Mouse (Mus musculus): Measurements from ENCODE around the gene Gm20605. TPM values are rescaled to one million over a fixed set of nuclear protein-coding genes. Genes with fewer than 3 reads are reported as not detected.

Gm20605 gene
- total and polyA plus RNA-seq, 3 experiments = 11.4 to 44.5 (median 14.5) TPM

DNA sequence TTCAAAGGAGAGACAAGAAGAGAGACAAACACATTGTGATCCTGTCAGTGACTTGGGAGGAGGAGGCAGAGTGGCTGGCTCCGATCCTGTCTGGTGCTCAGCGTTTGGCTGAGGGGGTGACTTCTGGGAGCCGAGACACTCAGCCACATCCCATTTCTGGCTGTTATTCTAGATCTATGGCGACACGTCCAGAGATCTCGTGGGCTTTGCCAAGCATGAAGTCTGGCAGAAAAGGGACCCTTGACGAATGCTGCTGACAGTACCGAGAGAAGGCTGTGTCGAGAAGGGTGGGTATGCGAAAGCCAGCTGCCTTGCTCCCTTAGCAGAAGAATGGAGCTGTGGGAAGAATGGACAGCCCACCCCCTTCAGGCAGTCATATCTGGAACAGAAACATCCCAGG lies 40.0 kb downstream of the Gm20605 start:
- Histone ChIP-seq H3K36me3 (replicated peaks) (peaks cover 83% of the 10 kb centered on the region), H3K4me1 (ENCODE audit: insufficient read depth, low read depth, low read length) (peaks cover 41% of the 10 kb centered on the region), H3K27me3 (ENCODE audit: insufficient read depth, low read length) (no peaks in the 10 kb centered on the region), H3K9me3 (replicated peaks) (no peaks in the 10 kb centered on the region), H3K4me3 (ENCODE audit: low read depth, low read length) (no peak overlapping the region)
- DNase-seq (ENCODE audit: low spot score) = no peak
- no peak for ATAC-seq (ENCODE audit: extremely low read depth, insufficient number of reproducible peaks, low FRiP score, poor library complexity, severe bottlenecking)
- TF ChIP-seq TAL1 (conservative IDR thresholded peaks at IDR 0.05; ENCODE audit: low read depth, low read length) (no peak), GATA2 (IDR thresholded peaks at IDR 0.05; ENCODE audit: borderline replicate concordance, low read depth, low read length) (no peak), GATA1 (IDR thresholded peaks at IDR 0.05; ENCODE audit: borderline replicate concordance, low read length) (no peak), CTCF (IDR thresholded peaks at IDR 0.05; ENCODE audit: low read depth, low read length) (no peak), POLR2AphosphoS5 (IDR thresholded peaks at IDR 0.05; ENCODE audit: insufficient replicate concordance, low read depth, low read length) (no peak)

DNA sequence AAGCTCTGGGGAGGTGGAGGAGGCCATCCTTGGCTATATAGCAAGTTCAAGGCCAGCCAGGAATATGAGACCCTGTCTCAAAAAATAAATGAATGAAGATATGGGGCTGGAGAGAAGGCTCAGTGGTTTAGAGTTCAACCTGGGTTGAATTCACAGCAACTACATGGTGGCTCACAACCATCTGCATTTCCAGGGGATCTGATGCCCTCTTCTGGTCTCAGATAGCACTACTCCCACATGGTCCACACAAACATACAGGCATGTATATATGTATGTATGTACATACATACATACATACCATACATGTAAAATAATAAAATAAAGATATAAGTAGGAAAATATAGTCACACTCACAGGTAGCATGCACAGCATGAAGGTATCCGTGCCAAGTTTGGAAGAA lies 41.3 kb downstream of the Gm20605 start:
- DNase-seq (ENCODE audit: low spot score) (no peak), ATAC-seq (ENCODE audit: extremely low read depth, insufficient number of reproducible peaks, low FRiP score, poor library complexity, severe bottlenecking) (no peak)
- Histone ChIP-seq H3K27me3 (ENCODE audit: insufficient read depth, low read length) (no peaks in the 10 kb centered on the region), H3K4me1 (ENCODE audit: insufficient read depth, low read depth, low read length) (peaks cover 53% of the 10 kb centered on the region), H3K4me3 (ENCODE audit: low read depth, low read length) (no peak overlapping the region), H3K9me3 (replicated peaks) (no peaks in the 10 kb centered on the region), H3K36me3 (replicated peaks) (peaks cover 83% of the 10 kb centered on the region)
- TF ChIP-seq POLR2AphosphoS5 (IDR thresholded peaks at IDR 0.05; ENCODE audit: insufficient replicate concordance, low read depth, low read length) (no peak), CTCF (IDR thresholded peaks at IDR 0.05; ENCODE audit: low read depth, low read length) (no peak), TAL1 (conservative IDR thresholded peaks at IDR 0.05; ENCODE audit: low read depth, low read length) (no peak), GATA1 (IDR thresholded peaks at IDR 0.05; ENCODE audit: borderline replicate concordance, low read length) (no peak), GATA2 (IDR thresholded peaks at IDR 0.05; ENCODE audit: borderline replicate concordance, low read depth, low read length) (no peak)

DNA sequence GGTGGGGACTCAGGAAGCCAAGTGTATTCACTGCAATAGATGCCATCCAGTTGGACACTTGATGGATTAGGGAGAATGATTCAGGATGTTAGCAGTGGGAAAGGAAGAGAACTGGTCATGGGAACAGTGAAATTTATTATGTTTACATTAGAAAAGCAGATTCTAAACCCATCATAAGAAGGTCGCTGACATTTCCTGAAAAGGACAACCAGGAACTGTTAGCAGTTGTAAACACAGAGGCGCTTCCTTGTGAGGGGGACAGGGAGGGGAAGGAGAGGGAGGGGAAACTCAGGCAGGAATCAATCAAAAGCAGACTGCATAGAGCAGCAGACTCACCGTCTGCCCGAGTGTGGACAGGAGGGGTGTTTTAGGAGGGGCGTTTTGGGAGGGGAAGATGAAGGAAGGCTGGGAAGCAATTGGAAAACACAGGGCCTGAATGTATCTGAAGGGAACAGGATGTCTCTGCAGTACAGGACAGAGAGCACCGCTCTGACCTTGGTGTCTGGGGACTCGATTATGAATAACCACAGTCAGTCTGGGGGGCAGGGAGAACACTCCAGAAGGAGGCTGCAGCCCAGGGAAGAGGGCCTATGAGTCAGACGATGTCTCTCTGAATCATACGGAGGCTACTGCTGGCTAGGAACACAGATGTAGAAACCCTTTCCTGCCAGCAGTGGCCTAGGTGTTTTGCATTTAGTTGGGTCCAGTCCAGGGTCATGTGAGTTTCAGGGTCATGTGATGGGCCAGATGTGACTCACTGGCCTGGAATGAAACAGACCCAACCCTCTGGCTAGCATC lies 42.7 kb downstream of the Gm20605 start:
- TF ChIP-seq GATA2 (IDR thresholded peaks at IDR 0.05; ENCODE audit: borderline replicate concordance, low read depth, low read length) = no peak
- no peak for TF ChIP-seq TAL1 (conservative IDR thresholded peaks at IDR 0.05; ENCODE audit: low read depth, low read length)
- TF ChIP-seq GATA1 (IDR thresholded peaks at IDR 0.05; ENCODE audit: borderline replicate concordance, low read length) = no peak
- TF ChIP-seq CTCF (IDR thresholded peaks at IDR 0.05; ENCODE audit: low read depth, low read length) = no peak
- no peak for TF ChIP-seq POLR2AphosphoS5 (IDR thresholded peaks at IDR 0.05; ENCODE audit: insufficient replicate concordance, low read depth, low read length)
- Histone ChIP-seq H3K4me3 (ENCODE audit: low read depth, low read length) (peak overlapping the region; percentile 31; the same call in 1 of the 2 replicates), H3K27me3 (ENCODE audit: insufficient read depth, low read length) (no peaks in the 10 kb centered on the region), H3K9me3 (replicated peaks) (no peaks in the 10 kb centered on the region), H3K4me1 (ENCODE audit: insufficient read depth, low read depth, low read length) (peaks cover 62% of the 10 kb centered on the region), H3K36me3 (replicated peaks) (peaks cover 80% of the 10 kb centered on the region)
- DNase-seq (ENCODE audit: low spot score) = peak; percentile 51
- peak; percentile 54 for ATAC-seq (ENCODE audit: extremely low read depth, insufficient number of reproducible peaks, low FRiP score, poor library complexity, severe bottlenecking)

DNA sequence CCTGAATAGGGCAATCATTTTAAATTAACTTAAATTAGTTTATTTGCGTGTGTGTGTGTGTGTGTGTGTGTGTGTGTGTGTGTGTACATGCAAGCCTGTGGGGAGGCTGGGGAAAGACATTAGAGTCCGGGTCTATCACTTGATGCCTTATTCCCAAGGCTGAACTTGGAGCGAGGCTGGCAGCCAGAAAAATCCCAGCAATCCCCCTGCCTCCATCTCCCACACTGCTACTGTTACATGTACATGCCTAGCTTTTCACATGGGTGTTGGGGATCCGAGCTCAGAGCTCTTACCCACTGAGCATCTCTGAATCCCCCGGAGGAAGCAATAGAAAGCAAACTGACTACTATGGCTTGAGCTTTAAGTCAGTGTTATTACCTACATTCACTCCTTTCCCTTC lies 43.4 kb downstream of the Gm20605 start:
- Histone ChIP-seq H3K9me3 (replicated peaks) (no peaks in the 10 kb centered on the region), H3K36me3 (replicated peaks) (peaks cover 80% of the 10 kb centered on the region), H3K27me3 (ENCODE audit: insufficient read depth, low read length) (no peaks in the 10 kb centered on the region), H3K4me1 (ENCODE audit: insufficient read depth, low read depth, low read length) (peaks cover 62% of the 10 kb centered on the region), H3K4me3 (ENCODE audit: low read depth, low read length) (no peak overlapping the region; the same call in 1 of the 2 replicates)
- TF ChIP-seq GATA2 (IDR thresholded peaks at IDR 0.05; ENCODE audit: borderline replicate concordance, low read depth, low read length) = no peak
- TF ChIP-seq POLR2AphosphoS5 (IDR thresholded peaks at IDR 0.05; ENCODE audit: insufficient replicate concordance, low read depth, low read length) = no peak
- no peak for TF ChIP-seq GATA1 (IDR thresholded peaks at IDR 0.05; ENCODE audit: borderline replicate concordance, low read length)
- TF ChIP-seq CTCF (IDR thresholded peaks at IDR 0.05; ENCODE audit: low read depth, low read length) = no peak
- TF ChIP-seq TAL1 (conservative IDR thresholded peaks at IDR 0.05; ENCODE audit: low read depth, low read length) = no peak
- ATAC-seq (ENCODE audit: extremely low read depth, insufficient number of reproducible peaks, low FRiP score, poor library complexity, severe bottlenecking) (no peak), DNase-seq (ENCODE audit: low spot score) (no peak)

DNA sequence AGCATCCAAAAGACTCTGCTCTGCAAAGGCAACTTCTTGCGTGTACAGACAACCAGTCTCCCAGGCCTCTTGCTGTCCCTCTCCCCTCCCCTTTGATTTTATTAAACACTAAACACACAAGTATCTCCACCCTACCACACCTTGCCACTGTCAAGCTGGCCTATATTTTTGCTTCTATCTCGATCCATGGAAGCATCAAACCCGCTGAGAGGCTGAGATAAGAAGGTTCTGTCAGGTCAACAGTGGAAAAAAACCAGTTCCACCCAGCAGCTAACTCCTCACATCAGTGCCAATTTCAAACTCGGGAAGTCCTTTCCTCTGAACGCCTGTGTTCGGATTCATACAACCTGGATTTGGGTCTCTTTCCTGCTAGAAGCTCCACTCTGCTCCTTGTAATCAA lies 44.0 kb downstream of the Gm20605 start:
- TF ChIP-seq GATA2 (IDR thresholded peaks at IDR 0.05; ENCODE audit: borderline replicate concordance, low read depth, low read length) (no peak), TAL1 (conservative IDR thresholded peaks at IDR 0.05; ENCODE audit: low read depth, low read length) (peak; percentile 73)

DNA sequence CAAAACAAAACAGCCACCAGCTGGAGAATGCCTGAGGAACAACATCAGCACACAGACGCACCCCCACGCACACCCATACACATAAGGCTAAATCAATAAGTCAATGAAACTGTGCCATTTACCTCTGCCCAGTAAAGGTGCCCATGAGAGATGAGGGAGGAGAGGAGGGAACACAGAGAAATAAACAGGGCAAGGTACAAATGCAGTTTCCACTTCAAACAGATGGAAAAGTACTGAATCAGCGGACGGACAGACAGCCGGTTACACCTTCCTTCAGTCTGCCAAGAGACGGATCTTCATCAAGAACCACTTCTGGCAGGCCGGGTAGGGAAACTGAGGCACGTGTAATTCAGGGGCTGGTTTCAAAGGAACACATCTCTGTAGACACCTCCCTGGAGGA lies 45.8 kb downstream of the Gm20605 start:
- peaks cover 88% of the 10 kb centered on the region for H3K36me3 ChIP-seq (replicated peaks)
- ATAC-seq (ENCODE audit: extremely low read depth, insufficient number of reproducible peaks, low FRiP score, poor library complexity, severe bottlenecking) = no peak
- peaks cover 67% of the 10 kb centered on the region for H3K4me1 ChIP-seq (ENCODE audit: insufficient read depth, low read depth, low read length)
- TF ChIP-seq GATA2 (IDR thresholded peaks at IDR 0.05; ENCODE audit: borderline replicate concordance, low read depth, low read length) = no peak
- TF ChIP-seq GATA1 (IDR thresholded peaks at IDR 0.05; ENCODE audit: borderline replicate concordance, low read length) = no peak
- TF ChIP-seq CTCF (IDR thresholded peaks at IDR 0.05; ENCODE audit: low read depth, low read length) = no peak
- TF ChIP-seq POLR2AphosphoS5 (IDR thresholded peaks at IDR 0.05; ENCODE audit: insufficient replicate concordance, low read depth, low read length) = no peak
- no peak for TF ChIP-seq TAL1 (conservative IDR thresholded peaks at IDR 0.05; ENCODE audit: low read depth, low read length)
- no peak for DNase-seq (ENCODE audit: low spot score)
- H3K27me3 ChIP-seq (ENCODE audit: insufficient read depth, low read length) = no peaks in the 10 kb centered on the region
- H3K9me3 ChIP-seq (replicated peaks) = no peaks in the 10 kb centered on the region
- H3K4me3 ChIP-seq (ENCODE audit: low read depth, low read length) = no peak overlapping the region

More for the DNA sequence above, 44.0 kb downstream of the Gm20605 start:
- Histone ChIP-seq H3K4me3 (ENCODE audit: low read depth, low read length) (peak overlapping the region; percentile 11; the same call in 1 of the 2 replicates), H3K36me3 (replicated peaks) (peaks cover 82% of the 10 kb centered on the region), H3K4me1 (ENCODE audit: insufficient read depth, low read depth, low read length) (peaks cover 63% of the 10 kb centered on the region), H3K27me3 (ENCODE audit: insufficient read depth, low read length) (no peaks in the 10 kb centered on the region), H3K9me3 (replicated peaks) (no peaks in the 10 kb centered on the region)
- DNase-seq (ENCODE audit: low spot score) (peak; percentile 36), ATAC-seq (ENCODE audit: extremely low read depth, insufficient number of reproducible peaks, low FRiP score, poor library complexity, severe bottlenecking) (peak; percentile 57)

Data from G1E (cell line).